Mouse (Mus musculus) skeletal muscle tissue, adult 2 months (tissue): ENCODE data around the gene Rwdd3.

ENCODE experiments used
- DNase-seq: peaks from one replicate; pipeline ENCODE4 v3.0.0-alpha.2; 2012; ENCODE audit warnings: low read depth, low spot score

The Rwdd3 gene

GRCm38 (mm10) chr3:121171243-121171871 is at the start of gene Rwdd3:
Rwdd3 (minus strand) TSS chr3:121171695.
- DNase-seq = peak; percentile 76

GRCm38 (mm10) chr3:121217011-121217410 is 45.5 kb upstream of the Rwdd3 start:
- DNase-seq = no peak

- no peak for DNase-seq
These were observed 42.0 kb upstream of the Rwdd3 start for GRCm38 (mm10) chr3:121213501-121213900.

GRCm38 (mm10) chr3:121212156-121212555 is 40.7 kb upstream of the Rwdd3 start:
- no peak for DNase-seq

- no peak for DNase-seq
These were observed 37.5 kb upstream of the Rwdd3 start for GRCm38 (mm10) chr3:121208994-121209393.

GRCm38 (mm10) chr3:121206202-121206882 is 34.8 kb upstream of the Rwdd3 start:
- DNase-seq = peak; percentile 43

- no peak for DNase-seq
These were observed 31.1 kb upstream of the Rwdd3 start for GRCm38 (mm10) chr3:121202638-121203037.

- DNase-seq = no peak
These were observed 29.7 kb upstream of the Rwdd3 start for GRCm38 (mm10) chr3:121201012-121201747.

GRCm38 (mm10) chr3:121189199-121189598 is 17.7 kb upstream of the Rwdd3 start:
- no peak for DNase-seq

- DNase-seq = no peak
These were observed 16.0 kb upstream of the Rwdd3 start for GRCm38 (mm10) chr3:121187510-121187909.

GRCm38 (mm10) chr3:121186925-121187324 is 15.4 kb upstream of the Rwdd3 start:
- no peak for DNase-seq

- DNase-seq = no peak
These were observed 13.7 kb upstream of the Rwdd3 start for GRCm38 (mm10) chr3:121185197-121185596.

- no peak for DNase-seq
These were observed 4.5 kb upstream of the Rwdd3 start for GRCm38 (mm10) chr3:121176011-121176410.

- DNase-seq = no peak
These were observed 2.9 kb upstream of the Rwdd3 start for GRCm38 (mm10) chr3:121174248-121174945.

GRCm38 (mm10) chr3:121172718-121173117 is 1.2 kb upstream of the Rwdd3 start:
- no peak for DNase-seq

- no peak for DNase-seq
These were observed 374 bp upstream of the Rwdd3 start for GRCm38 (mm10) chr3:121171872-121172265.

- no peak for DNase-seq
These were observed 864 bp downstream of the Rwdd3 start for GRCm38 (mm10) chr3:121170631-121171030.

GRCm38 (mm10) chr3:121169092-121169942 is 2.2 kb downstream of the Rwdd3 start:
- DNase-seq = no peak

GRCm38 (mm10) chr3:121168581-121168980 is 2.9 kb downstream of the Rwdd3 start:
- no peak for DNase-seq

- DNase-seq = peak; percentile 22
These were observed 8.2 kb downstream of the Rwdd3 start for GRCm38 (mm10) chr3:121163271-121163819.

- DNase-seq = no peak
These were observed 9.8 kb downstream of the Rwdd3 start for GRCm38 (mm10) chr3:121161661-121162060.
